Mouse (Mus musculus) hindbrain, embryonic 12.5 days (tissue): Measurements from ENCODE around the gene Lyrm9. TPM values are rescaled to one million over a fixed set of nuclear protein-coding genes. Genes with fewer than 3 reads are reported as not detected.

ENCODE experiments used
- ATAC-seq: fragments of 200-750 bp; cut with Nextera tagmentation; 2 replicates; pipeline ENCODE4 v1.8.0; 2017; ENCODE audit warnings: moderate TSS enrichment; ENCODE audit not compliant: low FRiP score
- H3K27ac ChIP-seq: fragments of 300-500 bp; sonication (generic); 2 replicates; pipeline ENCODE4 v1.5.1; 2016; ENCODE audit warnings: mild to moderate bottlenecking
- H3K27me3 ChIP-seq: fragments of 300-500 bp; sonication (generic); 2 replicates; pipeline ENCODE4 v1.6.1; 2016; ENCODE audit warnings: mild to moderate bottlenecking
- H3K36me3 ChIP-seq: fragments of 300-500 bp; sonication (generic); 2 replicates; pipeline ENCODE4 v1.6.1; 2016; ENCODE audit warnings: mild to moderate bottlenecking
- H3K4me1 ChIP-seq: fragments of 300-500 bp; sonication (generic); 2 replicates; pipeline ENCODE4 v1.6.1; 2016
- H3K4me2 ChIP-seq: fragments of 300-500 bp; sonication (generic); replicated peaks from 2 replicates; pipeline ENCODE4 v1.6.1; 2016; ENCODE audit warnings: mild to moderate bottlenecking
- H3K4me3 ChIP-seq: fragments of 300-500 bp; sonication (generic); 2 replicates; pipeline ENCODE4 v1.5.1; 2016; ENCODE audit warnings: mild to moderate bottlenecking
- H3K9ac ChIP-seq: fragments of 300-500 bp; sonication (generic); 2 replicates; pipeline ENCODE4 v1.6.1; 2016; ENCODE audit warnings: mild to moderate bottlenecking, moderate library complexity
- H3K9me3 ChIP-seq: fragments of 300-500 bp; sonication (generic); replicated peaks from 2 replicates; pipeline ENCODE4 v1.6.1; 2016; ENCODE audit warnings: mild to moderate bottlenecking
- WGBS: fragments of 180-500 bp; shearing (Covaris S2); methylation state at CpG from one replicate; pipeline ENCODE4 v1.1.7; 2016; 5-methylcytosine and 5-hydroxymethylcytosine counted together
- polyA plus RNA-seq: library from polyadenylated mRNA; unstranded; fragments of >200 nt; fragmentation: Nextera tagmentation; extraction: Ambion mirVana; gene quantifications from 2 replicates; pipeline ENCODE4 v1.2.1, GENCODE M21; 2016

Gene Lyrm9
- polyA plus RNA-seq: 16.0 and 18.1 TPM in 2 replicates

DNA sequence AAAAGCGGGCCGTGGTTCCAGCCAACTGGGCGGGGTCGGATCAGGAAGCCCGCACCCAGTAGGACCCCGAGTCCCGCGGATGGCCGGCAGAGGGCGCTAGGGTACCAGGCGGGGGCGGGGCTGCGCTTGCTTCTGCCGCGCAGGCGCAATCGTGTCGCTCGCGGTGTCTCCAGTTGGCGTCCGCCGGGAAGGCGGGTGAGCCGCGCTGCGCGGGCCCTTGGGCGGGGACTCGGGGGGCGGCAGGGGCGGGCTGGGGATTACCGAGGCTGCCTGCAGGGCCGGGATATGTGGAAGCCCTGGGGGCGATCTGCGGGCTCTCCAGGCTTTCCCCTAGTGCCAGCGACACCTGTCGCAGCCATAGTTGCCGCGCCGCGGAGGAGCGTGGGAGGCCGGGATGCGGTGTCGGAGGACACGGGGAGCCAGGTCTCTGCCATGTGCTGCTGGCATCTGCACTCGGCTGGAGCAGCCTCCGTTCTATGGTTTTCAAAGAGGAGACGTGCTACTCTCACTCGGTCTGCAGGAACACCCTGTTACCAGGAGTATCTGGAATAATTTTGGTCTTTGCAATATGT is at the start of gene Lyrm9:
Gene Lyrm9 (plus strand): TSS at position 143 of the 572 bp plus-strand sequence.
- Histone ChIP-seq H3K4me2 (peak within 1 kb of the TSS; percentile 75), H3K4me3 (peak within 1 kb of the TSS; percentile 60), H3K9ac (peak within 1 kb of the TSS; percentile 72), H3K27me3 (no peaks in the 10 kb centered on the region; the same call in 1 of the 2 replicates), H3K4me1 (peaks cover 32% of the 10 kb centered on the region), H3K27ac (peak within 1 kb of the TSS; percentile 72), H3K9me3 (no peaks in the 10 kb centered on the region), H3K36me3 (no peaks in the 10 kb centered on the region)
- under 1% methylated on average over 51 of the region's 51 CpGs for WGBS
- peak; percentile 72 for ATAC-seq

DNA sequence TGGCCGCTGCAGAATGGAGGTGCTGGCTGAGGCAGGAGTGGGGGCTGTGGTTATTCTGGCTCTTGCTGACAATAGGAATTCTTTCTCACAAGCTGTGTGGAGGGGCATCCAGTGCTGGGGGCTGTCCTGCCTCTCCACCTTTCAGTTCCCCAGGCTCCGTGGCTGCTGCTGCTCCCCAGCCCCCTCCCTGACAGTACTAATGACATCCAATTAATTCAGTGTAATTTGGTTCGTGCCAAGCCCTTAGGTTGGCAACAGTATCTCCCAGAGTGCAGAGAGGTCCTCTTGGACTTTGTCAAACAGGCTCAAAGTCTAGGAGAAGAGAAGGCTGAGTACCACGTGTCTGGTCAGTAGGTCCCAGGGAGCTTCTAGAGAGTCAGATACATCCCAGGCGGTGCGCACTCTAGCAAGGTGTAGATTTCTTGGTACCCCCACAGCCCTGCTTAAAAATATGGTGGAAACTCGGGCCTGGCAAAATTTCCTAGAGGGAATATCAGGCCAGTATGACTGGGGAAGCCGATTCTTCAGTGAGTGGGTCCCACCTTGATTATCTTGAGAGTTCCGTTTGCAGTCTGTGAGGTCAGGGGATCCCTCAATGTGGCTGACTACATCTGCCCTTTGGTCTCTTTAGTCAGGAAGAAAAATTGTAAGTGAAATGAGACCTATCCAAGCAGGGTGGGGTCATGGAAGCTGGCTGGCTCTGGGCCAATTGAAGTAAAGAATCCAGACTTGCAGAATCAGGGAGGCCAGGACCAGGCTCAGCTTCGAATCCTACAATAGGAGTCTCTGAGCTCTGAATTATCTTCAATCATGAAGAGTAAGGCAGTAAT is 48.3 kb upstream of the Lyrm9 start:
- H3K27ac ChIP-seq: no peak overlapping the region
- peaks cover 10% of the 10 kb centered on the region for H3K4me1 ChIP-seq
- no peaks in the 10 kb centered on the region for H3K36me3 ChIP-seq
- ATAC-seq: no peak
- H3K9me3 ChIP-seq: no peaks in the 10 kb centered on the region
- WGBS: 55% methylated on average over 10 of the region's 10 CpGs
- H3K4me2 ChIP-seq: no peak overlapping the region
- H3K9ac ChIP-seq: no peak overlapping the region
- H3K27me3 ChIP-seq: no peaks in the 10 kb centered on the region; the same call in none of the 2 replicates
- H3K4me3 ChIP-seq: no peak overlapping the region

DNA sequence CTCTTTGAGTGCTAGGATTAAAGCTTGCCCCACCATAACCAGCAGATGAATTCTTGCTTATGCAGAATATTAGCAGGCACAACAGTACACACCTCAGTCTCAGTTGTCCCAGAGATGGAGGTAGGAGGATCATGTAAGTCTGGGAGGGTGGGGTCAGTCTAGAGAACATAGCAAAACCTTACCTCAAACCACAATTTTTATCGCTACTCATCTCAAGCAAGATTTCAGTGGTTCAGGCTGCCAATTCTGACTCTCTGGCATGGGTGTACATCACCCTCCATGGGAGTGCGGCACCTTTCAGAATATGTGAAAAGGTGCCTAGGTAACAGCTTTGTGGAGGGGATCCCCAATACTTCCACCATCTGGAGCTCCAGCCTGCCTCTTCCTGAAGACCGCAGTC is 46.4 kb upstream of the Lyrm9 start:
- Histone ChIP-seq H3K4me2 (no peak overlapping the region), H3K4me1 (peaks cover 18% of the 10 kb centered on the region), H3K4me3 (no peak overlapping the region), H3K9ac (no peak overlapping the region), H3K27ac (no peak overlapping the region), H3K36me3 (no peaks in the 10 kb centered on the region), H3K27me3 (peaks cover 3% of the 10 kb centered on the region), H3K9me3 (no peaks in the 10 kb centered on the region)
- WGBS: 99% methylated on average over 3 of the region's 3 CpGs
- ATAC-seq: no peak

DNA sequence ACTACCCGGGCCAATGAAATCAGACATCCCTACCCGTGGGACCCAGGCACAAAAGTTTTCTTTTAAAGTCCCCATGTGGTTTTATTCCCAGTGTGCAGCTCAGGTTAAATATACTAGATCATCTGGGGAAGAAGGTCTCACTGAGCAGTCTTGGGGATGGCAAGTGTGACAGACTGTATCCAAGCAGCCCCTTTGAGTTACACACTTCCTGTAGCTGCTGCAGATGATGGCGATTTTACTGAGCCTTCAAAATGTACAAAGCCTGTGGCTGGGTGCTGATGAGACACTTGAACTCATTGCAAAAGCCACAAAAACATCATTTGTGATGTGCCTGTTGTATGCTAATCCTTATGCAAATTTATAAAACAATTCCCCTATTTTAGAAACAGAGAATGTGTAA is 45.8 kb upstream of the Lyrm9 start:
- Histone ChIP-seq H3K9me3 (no peaks in the 10 kb centered on the region), H3K4me1 (peaks cover 21% of the 10 kb centered on the region), H3K36me3 (no peaks in the 10 kb centered on the region), H3K27me3 (peaks cover 3% of the 10 kb centered on the region), H3K9ac (no peak overlapping the region), H3K4me2 (no peak overlapping the region), H3K27ac (no peak overlapping the region), H3K4me3 (no peak overlapping the region)
- WGBS: 76% methylated on average over 3 of the region's 3 CpGs
- no peak for ATAC-seq

DNA sequence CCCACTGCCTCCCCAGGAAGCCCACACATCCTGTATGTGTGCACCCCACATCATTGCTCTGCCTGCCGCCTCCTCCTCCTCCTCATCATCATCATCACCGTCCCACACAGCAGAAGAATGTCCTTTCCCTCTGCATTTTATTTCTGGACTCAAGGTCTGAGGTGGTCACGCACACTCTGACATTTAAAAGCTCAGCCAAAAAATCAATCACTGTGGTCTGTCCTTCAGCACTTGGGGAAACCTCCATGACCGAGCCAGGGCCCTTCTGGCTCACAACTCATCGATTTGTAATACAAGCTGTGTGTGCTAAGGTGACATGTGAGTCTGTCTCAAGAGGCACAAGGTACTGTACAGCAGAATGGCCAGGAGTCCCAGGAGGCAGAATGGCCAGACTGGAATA is 44.1 kb upstream of the Lyrm9 start:
- H3K4me1 ChIP-seq: peaks cover 34% of the 10 kb centered on the region
- no peak for ATAC-seq

DNA sequence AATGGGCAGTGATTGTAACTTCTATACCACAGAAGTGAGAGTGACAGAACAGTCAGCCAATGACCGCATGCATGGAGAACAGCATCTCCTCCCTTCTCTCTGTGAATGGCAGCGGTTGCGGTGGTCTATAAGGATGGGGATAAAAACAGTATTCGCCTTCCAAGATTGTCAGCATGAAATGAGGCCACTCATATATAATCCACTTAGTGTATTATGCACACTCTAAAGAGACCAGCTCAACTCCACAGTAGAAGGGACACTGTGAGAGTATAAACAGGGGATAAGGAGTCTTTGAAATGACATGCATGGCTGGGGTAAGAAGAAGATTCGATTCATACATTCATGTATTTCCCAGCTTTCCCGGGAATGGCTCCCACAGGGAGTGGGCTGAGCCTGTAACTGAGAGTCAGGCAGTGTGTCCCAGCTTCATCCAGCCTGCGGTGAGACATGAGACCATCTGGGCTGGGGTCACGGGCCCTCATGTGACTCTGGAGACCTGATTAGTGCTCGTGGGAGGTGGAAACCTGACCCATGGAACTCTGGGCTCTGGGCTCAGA is 43.5 kb upstream of the Lyrm9 start:
- H3K36me3 ChIP-seq: no peaks in the 10 kb centered on the region
- no peaks in the 10 kb centered on the region for H3K9me3 ChIP-seq
- no peak overlapping the region for H3K4me2 ChIP-seq
- no peak overlapping the region for H3K9ac ChIP-seq
- peaks cover 30% of the 10 kb centered on the region for H3K4me1 ChIP-seq
- peaks cover 3% of the 10 kb centered on the region for H3K27me3 ChIP-seq
- no peak for ATAC-seq
- no peak overlapping the region for H3K27ac ChIP-seq
- no peak overlapping the region for H3K4me3 ChIP-seq
- 67% methylated on average over 9 of the region's 9 CpGs for WGBS

More for the DNA sequence above, 44.1 kb upstream of the Lyrm9 start:
- Histone ChIP-seq H3K9me3 (no peaks in the 10 kb centered on the region), H3K9ac (no peak overlapping the region), H3K27me3 (peaks cover 3% of the 10 kb centered on the region), H3K36me3 (no peaks in the 10 kb centered on the region), H3K27ac (no peak overlapping the region), H3K4me2 (no peak overlapping the region), H3K4me3 (no peak overlapping the region)
- 80% methylated on average over 5 of the region's 5 CpGs for WGBS

DNA sequence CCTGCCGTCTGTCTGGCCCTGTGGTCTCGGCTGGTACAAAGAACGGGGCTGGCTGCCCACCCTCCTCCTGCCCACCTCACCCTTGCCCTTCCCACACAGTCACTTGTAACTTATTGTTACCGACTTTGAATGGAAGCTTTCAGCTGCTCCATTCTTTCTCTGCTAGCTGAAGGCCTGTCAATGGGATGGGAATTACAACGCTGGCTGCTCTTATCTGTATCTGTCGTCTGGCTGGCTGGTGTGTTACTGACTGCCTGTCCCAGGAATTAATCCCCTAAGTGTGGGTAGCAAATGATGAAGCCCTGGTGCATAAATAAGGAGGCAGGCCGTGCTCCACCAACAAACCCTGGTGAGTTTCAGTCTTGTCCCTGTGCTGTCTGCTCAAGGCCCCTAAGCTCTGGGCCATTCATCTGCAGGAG is 40.4 kb upstream of the Lyrm9 start:
- Histone ChIP-seq H3K27ac (peak overlapping the region; percentile 75), H3K9ac (no peak overlapping the region), H3K9me3 (no peaks in the 10 kb centered on the region), H3K4me2 (no peak overlapping the region), H3K36me3 (no peaks in the 10 kb centered on the region), H3K27me3 (peaks cover 3% of the 10 kb centered on the region; the same call in 1 of the 2 replicates), H3K4me3 (no peak overlapping the region), H3K4me1 (peaks cover 26% of the 10 kb centered on the region)
- 7% methylated on average over 7 of the region's 7 CpGs for WGBS
- ATAC-seq: peak; percentile 78

DNA sequence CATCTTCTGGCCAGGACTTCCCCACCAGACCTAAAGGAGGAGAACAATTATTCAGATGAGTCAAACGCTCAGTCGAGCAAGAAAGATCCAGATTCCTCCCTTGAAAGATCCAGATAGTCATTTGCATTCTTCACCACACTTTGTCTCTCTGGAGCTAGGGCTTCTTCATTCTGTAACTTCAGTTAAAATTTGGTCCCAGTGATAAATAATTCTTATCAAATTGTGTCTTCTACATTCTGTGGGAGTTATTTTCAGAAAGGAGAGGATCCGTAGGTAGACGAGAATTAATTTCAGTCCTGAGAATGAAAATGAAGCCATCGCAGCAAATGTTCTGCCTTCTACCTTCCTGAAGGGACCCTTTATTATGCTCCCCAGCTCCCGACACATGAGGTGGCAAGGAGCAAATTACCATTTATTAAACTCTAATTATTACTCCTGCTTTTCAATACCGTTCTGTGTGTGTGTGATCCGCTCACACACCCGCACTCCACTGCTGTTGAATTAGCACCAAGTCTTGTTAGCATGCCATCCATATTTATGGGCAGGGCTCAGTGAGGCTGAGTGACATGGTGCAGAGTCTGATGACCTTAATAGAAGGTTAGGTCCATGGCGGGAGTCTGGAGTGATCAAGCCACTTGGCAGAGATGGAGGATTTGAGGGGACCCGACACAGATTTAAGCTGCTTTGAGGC is 36.9 kb upstream of the Lyrm9 start:
- H3K9me3 ChIP-seq: no peaks in the 10 kb centered on the region
- H3K4me1 ChIP-seq: peaks cover 32% of the 10 kb centered on the region
- H3K27ac ChIP-seq: no peak overlapping the region
- no peaks in the 10 kb centered on the region for H3K36me3 ChIP-seq
- ATAC-seq: no peak
- peaks cover 11% of the 10 kb centered on the region; the same call in 1 of the 2 replicates for H3K27me3 ChIP-seq
- 62% methylated on average over 11 of the region's 11 CpGs for WGBS
- no peak overlapping the region for H3K4me2 ChIP-seq
- H3K9ac ChIP-seq: no peak overlapping the region
- H3K4me3 ChIP-seq: no peak overlapping the region

DNA sequence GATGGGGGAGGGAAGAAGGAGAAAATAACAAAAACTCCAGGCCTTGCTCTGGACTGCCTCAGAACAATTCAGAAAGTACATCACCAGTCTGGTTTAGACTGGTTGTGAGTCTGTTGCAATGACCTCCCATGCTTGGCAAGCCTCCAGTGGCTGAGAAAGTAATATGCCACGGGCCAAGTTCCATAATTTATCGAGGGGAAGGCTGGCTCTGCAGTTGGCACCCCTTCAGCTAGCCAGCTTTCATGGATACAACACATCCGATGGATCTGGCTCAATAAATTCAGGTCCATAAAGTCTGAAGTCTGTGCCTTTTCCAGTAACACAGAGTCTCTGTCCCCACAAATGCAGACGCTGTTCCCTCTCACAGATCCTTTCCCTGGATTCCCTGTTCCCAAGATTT is 34.8 kb upstream of the Lyrm9 start:
- Histone ChIP-seq H3K4me1 (peaks cover 18% of the 10 kb centered on the region), H3K9ac (no peak overlapping the region), H3K27ac (no peak overlapping the region; the same call in 1 of the 2 replicates), H3K4me2 (no peak overlapping the region), H3K9me3 (no peaks in the 10 kb centered on the region), H3K4me3 (no peak overlapping the region), H3K27me3 (peaks cover 10% of the 10 kb centered on the region; the same call in 1 of the 2 replicates), H3K36me3 (no peaks in the 10 kb centered on the region)
- ATAC-seq: no peak
- WGBS: 61% methylated on average over 4 of the region's 4 CpGs

DNA sequence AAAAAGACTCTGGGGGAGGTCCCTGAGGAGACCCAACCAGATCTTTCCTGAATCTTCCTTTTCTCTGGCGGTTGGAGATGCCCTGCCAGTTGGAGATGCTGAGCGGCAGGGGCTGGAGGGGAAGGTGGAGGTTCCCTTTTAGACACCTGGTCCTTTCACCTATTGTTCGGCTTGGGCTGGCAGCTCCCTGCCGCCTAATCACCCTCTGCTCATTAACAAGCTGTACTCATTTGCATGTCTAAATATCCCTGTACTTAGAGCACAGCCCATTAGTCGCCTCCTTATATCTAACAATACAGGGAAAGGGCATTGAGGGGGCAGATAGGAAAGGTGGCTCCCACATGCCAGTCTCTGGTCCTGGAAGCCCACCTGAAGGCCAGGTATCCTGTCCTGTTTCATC is 34.3 kb upstream of the Lyrm9 start:
- ATAC-seq: no peak
- H3K27me3 ChIP-seq: peaks cover 10% of the 10 kb centered on the region; the same call in 1 of the 2 replicates
- no peak overlapping the region; the same call in 1 of the 2 replicates for H3K27ac ChIP-seq
- no peaks in the 10 kb centered on the region for H3K36me3 ChIP-seq
- peaks cover 16% of the 10 kb centered on the region for H3K4me1 ChIP-seq
- no peak overlapping the region for H3K4me3 ChIP-seq
- H3K9ac ChIP-seq: no peak overlapping the region
- WGBS: 33% methylated on average over 5 of the region's 5 CpGs
- no peak overlapping the region for H3K4me2 ChIP-seq
- H3K9me3 ChIP-seq: no peaks in the 10 kb centered on the region

DNA sequence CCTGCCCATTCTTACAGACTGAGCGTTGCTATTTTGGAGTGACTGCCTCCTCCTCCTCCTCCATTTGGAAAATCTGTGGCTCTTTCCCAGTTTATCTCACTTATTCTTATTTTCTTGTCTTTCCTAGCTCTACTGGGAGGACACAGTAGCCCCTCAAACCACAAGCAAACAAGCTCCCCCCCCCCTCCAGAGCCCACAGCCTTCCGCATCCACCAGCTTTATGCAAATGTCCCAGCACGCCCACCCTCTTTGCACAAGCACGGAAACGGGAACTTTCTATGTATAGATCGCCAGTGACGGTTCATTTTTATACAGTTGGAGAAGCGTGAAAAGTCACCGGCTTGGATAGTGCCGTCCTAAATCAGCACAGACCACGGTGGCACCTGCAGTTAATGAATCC is 33.9 kb upstream of the Lyrm9 start:
- H3K9me3 ChIP-seq: no peaks in the 10 kb centered on the region
- H3K4me2 ChIP-seq: peak overlapping the region; percentile 23
- H3K27me3 ChIP-seq: peaks cover 10% of the 10 kb centered on the region; the same call in 1 of the 2 replicates
- H3K4me1 ChIP-seq: peaks cover 16% of the 10 kb centered on the region
- no peak overlapping the region for H3K9ac ChIP-seq
- 24% methylated on average over 11 of the region's 11 CpGs for WGBS
- H3K36me3 ChIP-seq: no peaks in the 10 kb centered on the region
- no peak overlapping the region for H3K4me3 ChIP-seq
- no peak for ATAC-seq
- H3K27ac ChIP-seq: no peak overlapping the region

DNA sequence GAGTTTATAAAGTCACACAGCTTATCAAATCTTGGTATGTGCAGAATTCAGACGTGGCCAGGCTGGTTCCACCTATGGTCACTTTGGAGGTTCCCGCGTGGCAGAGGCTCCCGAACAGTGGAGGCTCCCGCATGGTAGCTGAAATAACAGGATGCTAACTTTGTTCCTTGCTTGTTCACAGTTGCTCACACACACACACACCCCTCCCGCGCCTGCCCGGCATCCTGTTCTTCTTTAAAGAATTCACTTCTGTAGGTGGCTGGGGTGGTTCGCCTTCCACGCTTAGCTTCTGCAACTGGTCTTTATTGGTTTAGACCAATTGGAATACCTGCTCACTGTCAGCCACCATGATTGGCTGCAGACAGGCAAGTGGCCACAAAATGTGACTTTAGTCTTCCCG is 33.3 kb upstream of the Lyrm9 start:
- WGBS: 86% methylated on average over 11 of the region's 11 CpGs

More for the DNA sequence above, 33.3 kb upstream of the Lyrm9 start:
- Histone ChIP-seq H3K4me3 (no peak overlapping the region), H3K4me1 (peaks cover 16% of the 10 kb centered on the region), H3K36me3 (no peaks in the 10 kb centered on the region), H3K4me2 (no peak overlapping the region), H3K27me3 (peaks cover 10% of the 10 kb centered on the region; the same call in 1 of the 2 replicates), H3K9me3 (no peaks in the 10 kb centered on the region), H3K27ac (no peak overlapping the region), H3K9ac (no peak overlapping the region)
- no peak for ATAC-seq
